Mouse (Mus musculus) intestine, embryonic 14.5 days (tissue): ENCODE measurements around the gene 2310022B05Rik. TPM values are rescaled to one million over a fixed set of nuclear protein-coding genes. Genes with fewer than 3 reads are reported as not detected.

ENCODE experiments used
- ATAC-seq: fragments of 200-750 bp; cut with Nextera tagmentation; replicated peaks from 2 replicates; pipeline ENCODE4 v1.8.0; 2017; ENCODE audit warnings: low read depth, moderate number of reproducible peaks, moderate TSS enrichment, moderate library complexity; ENCODE audit not compliant: low FRiP score, low TSS enrichment
- DNase-seq: peaks from one replicate; pipeline ENCODE4 v3.0.0-alpha.2; 2018; ENCODE audit warnings: low spot score
- H3K27ac ChIP-seq: fragments of 300-500 bp; sonication (generic); 2 replicates; pipeline ENCODE4 v1.5.1; 2014; ENCODE audit warnings: low read depth, mild to moderate bottlenecking, control low read depth
- H3K27me3 ChIP-seq: fragments of 300-500 bp; sonication (generic); replicated peaks from 2 replicates; pipeline ENCODE4 v1.6.1; 2014; ENCODE audit warnings: low read length, control low read depth; ENCODE audit not compliant: control insufficient read depth, insufficient read depth
- H3K36me3 ChIP-seq: fragments of 300-500 bp; sonication (generic); 2 replicates; pipeline ENCODE4 v1.6.1; 2014; ENCODE audit warnings: low read length, control low read depth; ENCODE audit not compliant: control insufficient read depth, insufficient read depth
- H3K4me1 ChIP-seq: fragments of 300-500 bp; sonication (generic); replicated peaks from 2 replicates; pipeline ENCODE4 v1.6.1; 2014; ENCODE audit warnings: low read length, control low read depth, mixed read lengths; ENCODE audit not compliant: control insufficient read depth, insufficient read depth
- H3K4me2 ChIP-seq: fragments of 300-500 bp; sonication (generic); 2 replicates; pipeline ENCODE4 v1.6.1; 2014; ENCODE audit warnings: low read length
- H3K4me3 ChIP-seq: fragments of 300-500 bp; sonication (generic); 2 replicates; pipeline ENCODE4 v1.5.1; 2014; ENCODE audit warnings: low read depth, low read length, control low read depth, mixed read lengths
- H3K9ac ChIP-seq: fragments of 300-500 bp; sonication (generic); 2 replicates; pipeline ENCODE4 v1.6.1; 2014; ENCODE audit warnings: mild to moderate bottlenecking, low read length
- H3K9me3 ChIP-seq: fragments of 300-500 bp; sonication (generic); 2 replicates; pipeline ENCODE4 v1.6.1; 2016; ENCODE audit warnings: low read length, control low read depth; ENCODE audit not compliant: control insufficient read depth
- WGBS: fragments of 180-500 bp; shearing (Covaris S2); extraction: QIAGEN DNeasy Blood & Tissue Kit; methylation state at CpG from one replicate; pipeline ENCODE4 v1.1.7; 2014; 5-methylcytosine and 5-hydroxymethylcytosine counted together
- polyA plus RNA-seq: library from polyadenylated mRNA; unstranded; fragments of >200 nt; fragmentation: Nextera tagmentation; extraction: Ambion mirVana; gene quantifications from 2 replicates; pipeline ENCODE4 v1.2.1, GENCODE M21; 2014

2310022B05Rik gene
- 37.6 and 38.1 TPM in 2 replicates for polyA plus RNA-seq

- H3K36me3 ChIP-seq = no peaks in the 10 kb centered on the region
- H3K9ac ChIP-seq = peak within 1 kb of the TSS; percentile 92
- 1% methylated on average over 56 of the region's 69 CpGs for WGBS
- H3K4me2 ChIP-seq = peak within 1 kb of the TSS; percentile 86
- peak; percentile 99 for DNase-seq
- peak within 1 kb of the TSS; percentile 92 for H3K27ac ChIP-seq
- no peaks in the 10 kb centered on the region for H3K27me3 ChIP-seq
- no peaks in the 10 kb centered on the region for H3K9me3 ChIP-seq
- peak within 1 kb of the TSS; percentile 80 for H3K4me3 ChIP-seq
- peaks cover 33% of the 10 kb centered on the region for H3K4me1 ChIP-seq
- peak; percentile 94 for ATAC-seq
Measured at GRCm38 (mm10) chr8:124663112-124663873, at the start of gene 2310022B05Rik. Gene 2310022B05Rik (minus strand): TSS chr8:124663369.

GRCm38 (mm10) chr8:124705823-124706222 is 42.7 kb upstream of the 2310022B05Rik start:
- Histone ChIP-seq H3K9me3 (no peaks in the 10 kb centered on the region), H3K9ac (no peak overlapping the region), H3K27me3 (no peaks in the 10 kb centered on the region), H3K36me3 (peaks cover 37% of the 10 kb centered on the region), H3K4me1 (no peaks in the 10 kb centered on the region), H3K4me3 (no peak overlapping the region), H3K27ac (no peak overlapping the region), H3K4me2 (no peak overlapping the region)
- no peak for DNase-seq
- ATAC-seq = no peak
- 96% methylated on average over 8 of the region's 8 CpGs for WGBS

DNA sequence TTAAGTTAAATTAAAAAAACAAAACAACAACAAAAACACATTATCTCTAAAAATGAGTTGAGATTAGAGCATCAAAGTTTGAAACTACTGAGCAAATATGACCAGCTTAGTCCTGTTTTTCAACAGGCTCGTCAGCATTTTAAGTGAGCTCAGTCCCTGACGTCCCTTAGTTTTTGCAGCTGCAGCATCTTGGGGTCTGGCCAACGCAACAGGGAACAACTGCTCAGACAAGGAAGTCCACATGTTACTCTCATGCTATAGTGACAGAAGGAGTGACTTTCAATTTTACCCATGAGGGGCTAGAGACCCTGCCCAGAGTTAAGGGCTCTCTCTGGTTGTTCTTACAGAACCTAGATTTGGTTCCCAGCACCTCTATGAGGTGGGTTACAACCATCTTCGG is 41.2 kb upstream of the 2310022B05Rik start:
- no peak overlapping the region for H3K27ac ChIP-seq
- no peak for DNase-seq
- WGBS = 87% methylated on average over 4 of the region's 4 CpGs
- H3K36me3 ChIP-seq = peaks cover 40% of the 10 kb centered on the region
- no peaks in the 10 kb centered on the region for H3K9me3 ChIP-seq
- no peak overlapping the region for H3K4me3 ChIP-seq
- H3K9ac ChIP-seq = no peak overlapping the region
- H3K4me2 ChIP-seq = no peak overlapping the region
- H3K4me1 ChIP-seq = no peaks in the 10 kb centered on the region
- H3K27me3 ChIP-seq = no peaks in the 10 kb centered on the region
- no peak for ATAC-seq

- Histone ChIP-seq H3K4me1 (no peaks in the 10 kb centered on the region), H3K36me3 (peaks cover 35% of the 10 kb centered on the region), H3K9me3 (no peaks in the 10 kb centered on the region), H3K9ac (no peak overlapping the region), H3K4me3 (no peak overlapping the region), H3K4me2 (no peak overlapping the region), H3K27ac (no peak overlapping the region), H3K27me3 (no peaks in the 10 kb centered on the region)
- 50% methylated on average over 4 of the region's 4 CpGs for WGBS
- ATAC-seq (no peak), DNase-seq (no peak)
Measured at GRCm38 (mm10) chr8:124703526-124703925, 40.4 kb upstream of the 2310022B05Rik start.

DNA sequence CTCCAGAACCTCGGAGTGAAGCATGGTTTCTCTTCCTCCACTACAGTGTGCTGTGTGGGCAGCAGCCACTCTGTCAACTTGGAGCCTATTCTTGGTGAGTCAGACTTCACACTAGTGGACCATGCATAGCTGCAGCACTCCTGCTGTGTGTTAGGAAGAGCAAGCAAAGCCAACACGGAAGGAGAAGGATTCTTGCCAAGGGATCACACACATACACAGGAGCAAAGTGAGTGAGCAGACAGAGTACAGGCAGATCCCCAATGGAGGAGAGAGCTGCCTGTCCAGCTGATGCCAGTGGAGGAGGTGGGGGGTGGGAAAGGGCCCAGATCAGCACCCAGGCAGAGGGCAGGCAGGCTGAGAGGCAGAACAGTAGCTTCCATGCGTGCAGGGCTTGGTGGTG is 39.0 kb upstream of the 2310022B05Rik start:
- H3K4me1 ChIP-seq = no peaks in the 10 kb centered on the region
- no peak overlapping the region for H3K4me3 ChIP-seq
- no peak for ATAC-seq
- no peak for DNase-seq
- no peaks in the 10 kb centered on the region for H3K27me3 ChIP-seq
- no peaks in the 10 kb centered on the region for H3K9me3 ChIP-seq
- no peak overlapping the region for H3K4me2 ChIP-seq
- 88% methylated on average over 3 of the region's 3 CpGs for WGBS
- H3K27ac ChIP-seq = no peak overlapping the region
- H3K9ac ChIP-seq = no peak overlapping the region
- H3K36me3 ChIP-seq = peaks cover 40% of the 10 kb centered on the region

DNA sequence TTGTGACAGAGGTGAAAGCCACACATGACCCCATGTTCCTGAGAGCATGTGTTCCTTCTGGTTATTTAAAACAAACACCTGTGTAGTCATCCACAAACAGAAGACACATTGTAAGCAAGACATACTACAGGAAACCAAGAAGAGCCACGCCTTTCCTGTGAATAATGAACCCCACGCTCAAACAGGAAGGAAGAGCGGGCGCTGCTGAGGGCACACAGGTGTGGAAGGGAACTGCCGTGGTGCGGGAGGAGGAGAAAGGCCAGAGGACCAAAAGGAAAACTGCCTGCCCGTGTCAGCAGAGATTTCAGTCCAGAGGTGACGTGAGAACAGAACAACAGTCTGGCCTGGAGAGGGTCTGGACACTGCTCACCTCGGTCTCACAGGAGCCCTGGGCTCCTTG is 37.9 kb upstream of the 2310022B05Rik start:
- peaks cover 33% of the 10 kb centered on the region for H3K36me3 ChIP-seq
- H3K4me3 ChIP-seq = no peak overlapping the region
- 86% methylated on average over 9 of the region's 9 CpGs for WGBS
- DNase-seq (no peak), ATAC-seq (no peak)
- H3K27me3 ChIP-seq = no peaks in the 10 kb centered on the region
- H3K4me2 ChIP-seq = no peak overlapping the region
- no peaks in the 10 kb centered on the region for H3K9me3 ChIP-seq
- no peak overlapping the region for H3K27ac ChIP-seq
- H3K9ac ChIP-seq = no peak overlapping the region
- no peaks in the 10 kb centered on the region for H3K4me1 ChIP-seq

- H3K4me1 ChIP-seq = no peaks in the 10 kb centered on the region
- no peaks in the 10 kb centered on the region for H3K27me3 ChIP-seq
- no peak overlapping the region for H3K27ac ChIP-seq
- no peak overlapping the region for H3K4me2 ChIP-seq
- H3K9ac ChIP-seq = no peak overlapping the region
- no peak for ATAC-seq
- 88% methylated on average over 5 of the region's 5 CpGs for WGBS
- peaks cover 32% of the 10 kb centered on the region for H3K36me3 ChIP-seq
- H3K4me3 ChIP-seq = no peak overlapping the region
- no peaks in the 10 kb centered on the region for H3K9me3 ChIP-seq
- DNase-seq = no peak
Measured at GRCm38 (mm10) chr8:124700271-124700670, 37.1 kb upstream of the 2310022B05Rik start.

GRCm38 (mm10) chr8:124695424-124696100 is 32.4 kb upstream of the 2310022B05Rik start:
- Histone ChIP-seq H3K9ac (no peak overlapping the region), H3K36me3 (peaks cover 42% of the 10 kb centered on the region), H3K27me3 (no peaks in the 10 kb centered on the region), H3K27ac (no peak overlapping the region), H3K4me1 (no peaks in the 10 kb centered on the region), H3K4me2 (no peak overlapping the region), H3K9me3 (no peaks in the 10 kb centered on the region), H3K4me3 (no peak overlapping the region)
- ATAC-seq = no peak
- DNase-seq = no peak
- WGBS = 92% methylated on average over 22 of the region's 22 CpGs
